Mouse (Mus musculus): ENCODE measurements around the gene Ebf1. TPM values are rescaled to one million over a fixed set of nuclear protein-coding genes. Genes with fewer than 3 reads are reported as not detected.

Gene Ebf1
- polyA plus RNA-seq, 1 experiment from 2014 or later, result 5.0 TPM

DNA sequence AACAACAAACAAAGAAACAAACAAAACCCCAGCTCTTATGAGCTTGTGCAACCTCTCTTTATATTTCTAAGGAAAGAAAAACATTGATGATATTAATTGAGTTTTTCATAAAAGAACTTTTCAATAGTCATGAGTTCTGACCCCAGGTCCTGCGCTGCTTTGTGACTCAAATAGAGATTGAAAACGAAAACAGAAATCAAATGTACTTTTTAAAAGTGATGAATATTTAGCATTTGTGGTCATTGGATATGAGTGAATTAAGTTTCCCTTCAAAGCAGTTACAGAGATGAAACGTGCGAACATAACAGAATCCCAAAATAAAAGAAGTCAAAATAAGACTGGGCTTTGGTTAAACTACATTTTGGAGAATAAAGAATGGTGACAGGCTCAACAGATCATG, 271.3 kb downstream of the Ebf1 start:
- WGBS (ENCODE audit: insufficient replicate concordance), result 84% methylated on average over 4 of the region's 4 CpGs
- Histone ChIP-seq H3K9me3 (ENCODE audit: low read length) (no peaks in the 10 kb centered on the region), H3K9ac (replicated peaks) (no peak overlapping the region), H3K4me1 (ENCODE audit: insufficient read depth) (peaks cover 6% of the 10 kb centered on the region), H3K27me3 (ENCODE audit: insufficient read depth, low read length) (no peaks in the 10 kb centered on the region), H3K4me2 (ENCODE audit: low read depth, low read length) (no peak overlapping the region), H3K4me3 (ENCODE audit: low read depth, low read length) (no peak overlapping the region), H3K27ac (ENCODE audit: low read depth) (no peak overlapping the region), H3K36me3 (replicated peaks; ENCODE audit: insufficient read depth, low read length) (no peaks in the 10 kb centered on the region)
- no peak for ATAC-seq
- no peak for DNase-seq
- TF ChIP-seq EP300 (IDR thresholded peaks at IDR 0.05; ENCODE audit: low read depth) (no peak), CTCF (IDR thresholded peaks at IDR 0.05; ENCODE audit: low read depth) (no peak)

DNA sequence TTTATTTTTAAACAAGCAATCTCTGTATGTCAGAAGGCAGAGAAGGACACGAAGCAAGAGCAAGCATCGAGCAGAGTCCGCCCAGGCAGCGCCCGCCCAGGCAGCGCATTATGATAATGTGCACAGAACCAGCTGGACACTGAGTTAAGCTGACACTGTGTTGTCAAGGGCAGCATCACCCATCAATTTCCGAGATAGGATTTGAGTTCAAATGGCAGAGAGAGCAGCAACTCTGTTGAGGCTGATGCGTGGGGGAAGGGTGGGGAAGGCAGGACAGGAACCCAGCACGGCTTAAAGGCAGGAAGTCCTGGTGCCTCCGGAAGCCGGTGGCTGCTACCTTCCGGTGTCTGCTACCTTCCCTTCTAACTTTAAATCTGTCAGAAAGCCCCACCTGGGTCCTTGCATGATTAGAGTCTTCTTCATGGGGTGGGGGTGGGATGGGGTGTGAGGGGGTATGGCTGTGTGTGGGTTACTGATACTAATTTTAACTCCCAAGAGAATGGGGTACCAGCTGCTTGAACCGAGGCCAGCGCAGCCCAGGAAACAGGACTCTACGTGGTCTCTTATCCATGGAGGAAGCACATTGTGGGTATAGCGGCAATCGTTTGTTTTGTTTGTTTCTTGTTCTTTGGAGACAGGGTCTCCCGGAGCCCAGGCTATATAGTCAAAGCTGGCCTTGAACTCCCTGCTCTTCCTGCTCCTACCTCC, 275.9 kb downstream of the Ebf1 start:
- no peak overlapping the region for H3K9ac ChIP-seq (replicated peaks)
- ATAC-seq (peak; percentile 51), DNase-seq (peak; percentile 56)
- no peaks in the 10 kb centered on the region for H3K27me3 ChIP-seq (ENCODE audit: insufficient read depth, low read length)
- peak overlapping the region; percentile 26; the same call in 1 of the 2 replicates for H3K27ac ChIP-seq (ENCODE audit: low read depth)
- WGBS (ENCODE audit: insufficient replicate concordance), result 22% methylated on average over 18 of the region's 18 CpGs
- H3K4me3 ChIP-seq (ENCODE audit: low read depth, low read length), result 0 out of 2 replicates have a peak overlapping the region, but pooled peaks have one; percentile 6
- peak overlapping the region; percentile 58 for H3K4me2 ChIP-seq (ENCODE audit: low read depth, low read length)
- peaks cover 13% of the 10 kb centered on the region for H3K4me1 ChIP-seq (ENCODE audit: insufficient read depth)
- no peaks in the 10 kb centered on the region for H3K9me3 ChIP-seq (ENCODE audit: low read length)
- TF ChIP-seq EP300 (IDR thresholded peaks at IDR 0.05; ENCODE audit: low read depth) (no peak), CTCF (IDR thresholded peaks at IDR 0.05; ENCODE audit: low read depth) (no peak)
- H3K36me3 ChIP-seq (replicated peaks; ENCODE audit: insufficient read depth, low read length), result no peaks in the 10 kb centered on the region

DNA sequence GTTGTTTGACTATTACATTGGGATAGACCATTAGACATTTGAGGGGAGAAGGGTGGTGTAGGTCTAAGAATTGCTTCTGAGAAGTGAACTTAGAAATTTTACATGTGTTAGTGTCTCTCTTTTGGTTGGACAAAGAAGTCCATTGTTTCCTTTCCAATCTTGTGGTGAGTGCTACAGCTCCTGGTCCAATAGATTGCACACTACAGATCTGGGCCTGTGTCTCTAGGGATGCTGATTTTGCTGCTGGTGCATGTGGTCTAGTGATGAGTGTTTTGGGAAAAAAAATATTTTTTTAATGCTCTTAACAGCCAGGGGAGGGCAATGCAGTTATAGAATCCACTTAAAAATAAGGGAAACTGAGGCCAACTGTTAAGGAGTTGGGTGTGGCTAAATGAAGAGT, 276.9 kb downstream of the Ebf1 start:
- no peaks in the 10 kb centered on the region for H3K9me3 ChIP-seq (ENCODE audit: low read length)
- no peaks in the 10 kb centered on the region for H3K27me3 ChIP-seq (ENCODE audit: insufficient read depth, low read length)
- DNase-seq (no peak), ATAC-seq (no peak)
- no peaks in the 10 kb centered on the region for H3K36me3 ChIP-seq (replicated peaks; ENCODE audit: insufficient read depth, low read length)
- no peak overlapping the region for H3K4me3 ChIP-seq (ENCODE audit: low read depth, low read length)
- H3K27ac ChIP-seq (ENCODE audit: low read depth), result no peak overlapping the region
- no peak overlapping the region for H3K4me2 ChIP-seq (ENCODE audit: low read depth, low read length)
- no peak for TF ChIP-seq CTCF (IDR thresholded peaks at IDR 0.05; ENCODE audit: low read depth)
- no peak for TF ChIP-seq EP300 (IDR thresholded peaks at IDR 0.05; ENCODE audit: low read depth)
- H3K9ac ChIP-seq (replicated peaks), result no peak overlapping the region
- H3K4me1 ChIP-seq (ENCODE audit: insufficient read depth), result peaks cover 13% of the 10 kb centered on the region

DNA sequence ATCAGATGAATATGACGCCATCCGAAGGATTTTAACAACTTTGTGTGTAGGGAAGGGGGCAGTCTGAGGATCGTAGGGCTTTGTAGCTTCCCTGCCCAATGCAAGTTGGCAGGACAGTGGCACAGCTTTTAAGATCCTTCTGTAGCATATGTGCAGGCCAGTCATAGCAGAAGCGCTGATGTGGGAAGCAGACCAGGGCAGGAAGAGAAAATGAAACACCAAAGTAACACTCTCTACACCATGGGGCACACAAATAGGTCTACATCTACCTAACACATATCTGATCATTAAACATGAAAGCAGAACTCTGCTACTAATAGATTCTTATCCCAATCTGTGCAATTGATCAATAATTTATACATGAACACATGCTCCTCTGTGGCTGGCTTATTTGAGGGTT, 277.7 kb downstream of the Ebf1 start:
- H3K27me3 ChIP-seq (ENCODE audit: insufficient read depth, low read length), result no peaks in the 10 kb centered on the region
- 68% methylated on average over 4 of the region's 4 CpGs for WGBS (ENCODE audit: insufficient replicate concordance)
- DNase-seq, result no peak
- ATAC-seq, result no peak
- H3K4me1 ChIP-seq (ENCODE audit: insufficient read depth), result peaks cover 13% of the 10 kb centered on the region
- no peaks in the 10 kb centered on the region for H3K36me3 ChIP-seq (replicated peaks; ENCODE audit: insufficient read depth, low read length)
- H3K27ac ChIP-seq (ENCODE audit: low read depth), result no peak overlapping the region
- H3K9ac ChIP-seq (replicated peaks), result no peak overlapping the region
- no peak overlapping the region for H3K4me2 ChIP-seq (ENCODE audit: low read depth, low read length)
- H3K4me3 ChIP-seq (ENCODE audit: low read depth, low read length), result no peak overlapping the region
- TF ChIP-seq CTCF (IDR thresholded peaks at IDR 0.05; ENCODE audit: low read depth) (no peak), EP300 (IDR thresholded peaks at IDR 0.05; ENCODE audit: low read depth) (no peak)
- no peaks in the 10 kb centered on the region for H3K9me3 ChIP-seq (ENCODE audit: low read length)

DNA sequence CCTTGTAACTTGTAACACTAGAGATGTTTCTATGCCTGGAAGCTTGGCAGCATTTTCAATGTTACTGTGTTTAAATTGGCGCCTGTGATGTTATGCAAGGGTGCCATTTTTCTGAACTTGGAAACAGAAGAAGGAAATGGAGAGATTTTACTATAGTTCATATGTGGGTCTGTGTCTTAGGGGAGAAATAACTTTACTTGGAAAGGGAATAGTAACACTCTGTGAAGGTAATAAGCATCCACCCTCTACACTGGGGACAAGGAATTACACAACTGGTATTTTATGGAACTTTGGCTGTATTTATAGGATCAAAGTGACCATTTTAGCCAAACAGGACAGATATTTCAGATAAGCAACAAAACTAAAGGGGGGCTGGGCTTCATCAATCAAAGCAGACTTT, 278.8 kb downstream of the Ebf1 start:
- WGBS (ENCODE audit: insufficient replicate concordance), result 72% methylated on average over 1 of the region's 1 CpGs
- no peaks in the 10 kb centered on the region for H3K27me3 ChIP-seq (ENCODE audit: insufficient read depth, low read length)
- H3K9me3 ChIP-seq (ENCODE audit: low read length), result no peaks in the 10 kb centered on the region
- H3K9ac ChIP-seq (replicated peaks), result no peak overlapping the region
- no peaks in the 10 kb centered on the region for H3K36me3 ChIP-seq (replicated peaks; ENCODE audit: insufficient read depth, low read length)
- DNase-seq (no peak), ATAC-seq (no peak)
- H3K4me3 ChIP-seq (ENCODE audit: low read depth, low read length), result no peak overlapping the region
- peaks cover 13% of the 10 kb centered on the region for H3K4me1 ChIP-seq (ENCODE audit: insufficient read depth)
- H3K27ac ChIP-seq (ENCODE audit: low read depth), result no peak overlapping the region
- H3K4me2 ChIP-seq (ENCODE audit: low read depth, low read length), result no peak overlapping the region
- TF ChIP-seq EP300 (IDR thresholded peaks at IDR 0.05; ENCODE audit: low read depth), result no peak
- no peak for TF ChIP-seq CTCF (IDR thresholded peaks at IDR 0.05; ENCODE audit: low read depth)

DNA sequence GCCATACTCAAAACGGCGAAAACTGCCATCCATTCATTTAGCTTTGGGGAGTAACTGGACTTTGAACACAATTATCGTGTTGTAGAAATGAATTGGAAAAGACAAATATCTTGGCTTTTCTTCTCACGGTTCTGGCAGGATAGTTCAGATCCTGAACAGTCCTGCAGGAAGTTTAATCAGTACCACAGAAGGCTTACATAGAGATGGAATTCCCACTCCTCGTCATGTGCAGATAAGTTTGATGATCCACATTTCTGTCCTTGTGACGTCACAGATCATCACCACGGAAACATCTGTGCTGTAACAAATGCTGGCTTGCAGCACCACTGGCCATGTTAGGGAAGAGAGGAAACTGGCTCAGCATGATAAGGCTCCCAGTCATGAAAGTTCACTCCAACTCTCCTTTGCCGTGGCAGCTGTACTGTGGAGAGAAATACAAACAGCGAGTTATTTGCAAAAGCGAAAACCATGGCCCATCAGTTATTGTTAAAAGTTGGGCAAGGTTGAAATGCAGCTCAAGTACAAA, 280.1 kb downstream of the Ebf1 start:
- H3K4me3 ChIP-seq (ENCODE audit: low read depth, low read length), result no peak overlapping the region
- no peak for TF ChIP-seq CTCF (IDR thresholded peaks at IDR 0.05; ENCODE audit: low read depth)
- TF ChIP-seq EP300 (IDR thresholded peaks at IDR 0.05; ENCODE audit: low read depth), result peak; percentile 75
- no peak overlapping the region for H3K4me2 ChIP-seq (ENCODE audit: low read depth, low read length)
- peaks cover 13% of the 10 kb centered on the region for H3K4me1 ChIP-seq (ENCODE audit: insufficient read depth)
- 30% methylated on average over 10 of the region's 10 CpGs for WGBS (ENCODE audit: insufficient replicate concordance)
- DNase-seq, result peak; percentile 19
- H3K36me3 ChIP-seq (replicated peaks; ENCODE audit: insufficient read depth, low read length), result no peaks in the 10 kb centered on the region
- H3K27me3 ChIP-seq (ENCODE audit: insufficient read depth, low read length), result no peaks in the 10 kb centered on the region
- peak; percentile 71 for ATAC-seq
- H3K9me3 ChIP-seq (ENCODE audit: low read length), result no peaks in the 10 kb centered on the region
- H3K27ac ChIP-seq (ENCODE audit: low read depth), result peak overlapping the region; percentile 39; the same call in 1 of the 2 replicates
- no peak overlapping the region for H3K9ac ChIP-seq (replicated peaks)
